Mouse (Mus musculus): ENCODE data around the gene Klhdc8b.

The Klhdc8b gene

GRCm38 (mm10) chr9:108481520-108482210 is 20.3 kb upstream of the Klhdc8b start:
- in situ Hi-C loops (cut with MboI, MseI), result no loop called here

- in situ Hi-C loops (cut with MboI, MseI), result no loop called here
These were observed 19.6 kb upstream of the Klhdc8b start for GRCm38 (mm10) chr9:108480813-108481519.

DNA sequence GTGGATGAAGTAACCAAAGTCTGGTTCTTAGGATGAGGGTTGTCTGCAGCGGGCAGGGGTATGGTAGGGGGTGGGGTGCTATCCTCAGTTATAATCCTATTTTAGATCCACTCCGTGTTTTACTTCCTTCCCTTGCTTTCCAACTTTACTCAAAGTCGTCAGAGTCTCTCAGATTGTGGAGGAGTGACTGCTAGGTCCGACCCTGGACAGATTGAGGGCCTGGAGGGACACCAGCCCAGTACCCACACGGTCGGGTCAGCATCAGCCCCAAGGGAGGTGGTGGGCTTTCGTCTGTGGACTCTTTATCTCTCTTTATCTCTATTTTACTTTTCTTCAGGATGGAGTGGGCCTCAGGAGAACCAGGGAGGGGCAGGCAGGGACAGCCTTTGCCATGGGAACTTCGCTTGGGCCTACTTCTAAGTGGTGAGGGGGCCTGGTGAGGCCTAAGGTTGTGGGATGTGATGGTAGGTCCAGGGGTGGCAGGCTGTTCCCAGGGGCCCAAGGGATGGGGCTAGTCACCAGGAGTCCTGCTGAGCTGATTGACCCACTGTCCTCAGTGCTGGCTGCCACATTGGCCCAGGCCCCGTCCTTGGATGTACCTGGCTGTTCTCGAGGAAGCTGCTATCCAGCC is 18.5 kb upstream of the Klhdc8b start, which contains the start of gene Lamb2:
Lamb2 (plus strand) TSS at position 16 of the 631 bp plus-strand sequence.
- in situ Hi-C loops (cut with MboI, MseI), result no loop called here

DNA sequence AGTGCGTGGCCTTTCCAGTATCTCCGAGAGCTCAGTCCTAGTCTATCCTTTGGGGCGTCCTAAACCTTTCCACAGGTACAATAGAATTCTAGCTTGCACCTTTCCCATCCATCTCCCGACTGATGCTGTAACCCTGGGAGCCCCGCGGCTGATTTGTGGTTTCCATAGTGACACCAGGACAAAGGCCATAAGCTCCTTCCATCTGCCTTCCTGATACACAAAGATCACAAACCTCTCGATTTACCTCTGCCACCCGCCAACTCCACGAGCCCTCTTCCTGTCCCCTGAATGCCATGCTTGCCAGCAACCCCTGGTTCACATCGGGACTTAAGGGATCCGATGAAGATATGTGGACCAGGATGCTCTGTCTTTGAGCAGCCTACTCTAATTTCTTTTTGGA is 17.9 kb upstream of the Klhdc8b start:
- in situ Hi-C loops (cut with MboI, MseI), result no loop called here

DNA sequence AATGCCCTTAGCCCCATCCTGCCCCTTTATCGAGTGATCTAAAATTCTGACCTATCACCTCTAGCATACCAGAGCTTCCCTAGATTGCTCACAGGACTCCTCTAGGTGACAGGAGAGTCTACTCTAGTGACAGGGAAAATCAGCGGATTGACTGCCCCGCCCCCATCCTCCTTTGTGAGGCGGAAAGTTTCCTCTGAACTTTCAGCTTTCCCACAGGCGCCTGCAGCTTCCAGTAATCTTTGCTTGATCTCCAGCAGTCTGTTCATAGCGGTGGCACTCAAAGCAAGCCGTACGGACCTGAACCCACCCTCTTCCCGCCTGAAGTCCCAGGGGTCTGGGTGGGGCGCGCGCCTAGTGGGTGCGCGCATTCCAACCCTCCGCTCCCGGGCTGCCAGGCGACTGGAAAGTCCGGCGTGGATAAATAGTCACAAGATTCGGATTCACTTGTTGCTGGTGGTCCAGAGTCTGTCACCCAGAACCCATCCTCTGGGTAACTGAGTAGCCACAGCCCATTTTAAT is 17.3 kb upstream of the Klhdc8b start:
- in situ Hi-C loops (cut with MboI, MseI), result no loop called here

GRCm38 (mm10) chr9:108474528-108474927 is 13.1 kb upstream of the Klhdc8b start:
- in situ Hi-C loops (cut with MboI, MseI), result no loop called here

- in situ Hi-C loops (cut with MboI, MseI), result no loop called here
These were observed 8.5 kb upstream of the Klhdc8b start for GRCm38 (mm10) chr9:108469845-108470244.

DNA sequence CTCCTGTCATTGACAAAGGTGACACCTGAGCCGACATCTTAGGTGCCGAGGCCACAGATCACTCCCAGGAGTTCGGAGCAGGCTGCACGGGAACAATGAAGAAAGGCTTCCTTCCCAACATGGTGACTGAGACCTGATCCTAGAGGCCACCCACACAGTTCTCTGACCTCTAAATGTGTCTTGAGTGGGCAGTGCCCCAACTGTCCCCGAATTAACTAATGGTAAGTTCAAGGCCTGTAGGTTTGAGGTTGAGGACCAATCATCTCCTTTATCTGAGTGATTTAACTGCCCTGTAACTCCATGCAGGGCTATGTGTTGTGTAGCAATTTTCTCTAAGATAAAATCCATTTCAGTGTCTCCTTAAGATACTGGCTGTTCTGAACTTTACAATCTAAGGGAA is 8.0 kb upstream of the Klhdc8b start:
- in situ Hi-C loops (cut with MboI, MseI), result no loop called here

DNA sequence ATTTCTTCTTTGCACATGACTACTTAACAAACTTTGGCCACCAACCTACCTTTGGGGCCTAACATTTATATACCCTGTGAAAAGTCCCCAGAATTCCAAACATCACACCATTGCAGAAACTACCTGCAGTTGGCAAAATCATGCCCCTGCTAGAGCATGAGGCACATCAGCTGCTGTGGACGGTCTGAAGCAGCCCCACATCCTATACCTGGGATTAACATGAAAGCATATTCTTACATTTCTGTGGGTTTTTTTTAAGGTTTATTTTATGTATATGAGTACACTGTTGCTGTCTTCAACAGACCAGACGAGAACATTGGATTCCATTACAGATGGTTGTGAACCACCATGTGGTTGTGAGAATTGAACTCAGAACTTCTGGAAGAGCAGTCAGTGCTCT is 4.8 kb upstream of the Klhdc8b start:
- in situ Hi-C loops (cut with MboI, MseI), result no loop called here

- in situ Hi-C loops (cut with MboI, MseI), result no loop called here
These were observed 2.3 kb upstream of the Klhdc8b start for GRCm38 (mm10) chr9:108463713-108464112.

- in situ Hi-C loops (cut with MboI, MseI), result no loop called here
These were observed 811 bp upstream of the Klhdc8b start for GRCm38 (mm10) chr9:108462192-108462591.

- in situ Hi-C loops (cut with MboI, MseI), result no loop called here
These were observed 294 bp upstream of the Klhdc8b start for GRCm38 (mm10) chr9:108461675-108462074.

- in situ Hi-C loops (cut with MboI, MseI), result no loop called here
These were observed 832 bp downstream of the Klhdc8b start, which contains the start of gene Ccdc71 for GRCm38 (mm10) chr9:108460319-108461178. Ccdc71 (plus strand) TSS chr9:108460527.

DNA sequence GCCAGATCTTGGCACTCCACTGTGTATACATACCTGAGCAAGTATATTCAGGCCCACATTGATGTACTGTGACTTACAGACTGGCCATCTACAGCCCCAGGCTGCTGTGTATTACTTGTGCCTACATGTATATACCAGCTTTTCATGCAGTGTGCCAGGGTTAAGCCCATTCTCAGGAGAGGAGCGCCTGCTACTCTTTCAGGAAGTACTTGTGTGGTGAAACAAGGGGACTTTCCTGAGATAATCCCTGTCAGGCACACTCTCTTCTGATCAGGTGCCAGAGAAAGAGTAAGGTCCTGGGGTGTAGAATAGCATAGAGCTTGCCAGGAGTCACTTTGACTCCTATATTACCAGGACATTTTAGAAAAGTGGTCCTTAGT is 1.5 kb downstream of the Klhdc8b start:
- in situ Hi-C loops (cut with MboI, MseI), result no loop called here

DNA sequence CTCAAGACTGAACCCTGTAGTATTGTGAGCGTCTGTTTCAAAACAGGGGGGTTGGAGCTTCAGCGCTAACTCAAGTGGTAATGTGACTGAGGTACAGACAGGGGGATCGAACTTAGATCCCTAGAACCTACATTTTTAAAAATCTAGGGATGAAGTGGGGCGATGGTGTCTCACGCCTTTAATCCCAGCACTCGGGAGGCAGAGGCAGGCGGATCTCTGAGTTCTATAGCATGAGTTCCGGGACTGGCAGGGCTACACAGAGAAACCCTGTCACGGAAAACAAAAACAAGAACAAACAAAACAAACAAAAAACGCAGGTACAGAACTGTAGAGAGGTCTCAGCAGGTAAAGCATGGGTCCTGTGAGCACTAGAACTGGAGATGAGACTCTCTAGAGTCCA is 4.4 kb downstream of the Klhdc8b start:
- in situ Hi-C loops (cut with MboI, MseI), result no loop called here

DNA sequence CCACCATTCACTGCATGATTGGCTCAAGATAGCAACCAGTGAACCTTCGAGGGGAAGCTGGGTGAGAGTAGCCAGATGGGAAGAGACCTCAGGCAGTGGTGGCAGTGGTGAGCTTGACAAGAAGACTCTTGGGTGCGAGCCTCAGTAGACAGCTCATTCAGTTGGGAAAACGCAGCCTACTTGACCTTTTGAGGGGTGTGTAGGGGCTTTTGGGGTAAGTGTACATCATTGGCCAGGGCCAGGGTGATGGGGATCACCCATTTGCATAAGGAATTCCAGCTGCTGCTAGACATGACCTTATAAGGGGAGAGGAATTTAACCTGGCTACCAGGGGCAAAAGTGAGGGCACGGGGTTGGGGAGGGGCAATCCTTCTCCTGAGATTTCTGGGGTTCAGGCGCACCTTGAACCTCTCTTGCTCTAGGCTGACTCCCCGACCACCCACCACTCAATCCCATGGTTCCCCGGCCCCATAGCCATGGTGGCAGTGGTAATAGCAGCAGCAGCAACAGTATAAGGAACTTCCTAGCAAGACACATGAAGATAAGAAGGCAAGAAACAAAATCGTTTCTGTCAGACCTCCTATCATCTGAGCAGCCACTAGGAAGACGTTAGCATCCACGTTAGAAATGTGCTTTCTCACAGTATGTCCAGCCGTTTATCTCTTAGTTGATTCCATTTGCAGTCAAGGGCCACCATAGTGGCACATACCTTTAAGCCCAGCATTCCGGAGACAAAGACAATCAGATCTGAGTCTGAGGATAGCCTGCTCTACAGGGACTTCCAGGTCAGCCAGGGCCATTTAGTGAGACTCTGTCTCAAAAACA is 5.4 kb downstream of the Klhdc8b start:
- in situ Hi-C loops (cut with MboI, MseI), result no loop called here

DNA sequence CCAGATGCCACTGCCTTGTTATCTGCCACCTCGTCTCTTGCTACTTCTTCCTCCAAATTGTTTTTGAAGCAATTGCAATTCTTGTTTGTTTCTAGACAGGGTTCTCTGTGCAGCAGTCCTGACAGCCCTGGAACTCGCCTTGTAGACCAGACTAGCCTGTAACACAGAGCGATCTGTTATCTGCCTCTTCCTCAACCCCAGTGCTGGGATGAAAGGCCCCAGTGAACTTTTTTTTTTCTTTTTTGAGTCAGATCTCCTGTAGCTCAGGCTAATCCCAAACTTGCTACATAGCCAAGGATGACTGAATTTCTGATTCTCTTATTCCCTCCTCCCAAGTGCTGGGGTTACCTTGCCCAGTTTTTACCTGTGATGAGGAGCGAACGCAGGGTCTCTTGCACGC is 7.0 kb downstream of the Klhdc8b start:
- in situ Hi-C loops (cut with MboI, MseI), result no loop called here

GRCm38 (mm10) chr9:108453458-108453857 is 7.9 kb downstream of the Klhdc8b start:
- in situ Hi-C loops (cut with MboI, MseI), result no loop called here

DNA sequence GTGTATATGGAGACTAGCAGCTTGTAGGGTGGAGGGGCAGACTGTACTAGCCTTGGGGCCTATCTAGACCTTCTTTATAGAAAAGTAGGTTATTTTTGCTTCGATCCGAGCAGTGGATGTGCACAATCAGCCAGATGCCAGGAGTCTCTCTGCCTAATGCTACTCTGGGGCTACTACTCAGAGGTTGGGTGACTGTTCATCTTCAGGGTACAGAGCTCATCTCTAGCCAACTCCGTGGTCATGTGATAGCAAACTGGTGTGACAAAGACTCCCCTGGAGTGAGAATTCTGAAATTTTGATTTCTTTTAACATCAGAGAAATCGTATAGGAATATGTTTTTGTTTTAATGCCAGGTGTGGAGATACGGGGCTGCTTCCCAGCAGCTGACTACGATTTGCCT is 8.5 kb downstream of the Klhdc8b start:
- in situ Hi-C loops (cut with MboI, MseI), result no loop called here

DNA sequence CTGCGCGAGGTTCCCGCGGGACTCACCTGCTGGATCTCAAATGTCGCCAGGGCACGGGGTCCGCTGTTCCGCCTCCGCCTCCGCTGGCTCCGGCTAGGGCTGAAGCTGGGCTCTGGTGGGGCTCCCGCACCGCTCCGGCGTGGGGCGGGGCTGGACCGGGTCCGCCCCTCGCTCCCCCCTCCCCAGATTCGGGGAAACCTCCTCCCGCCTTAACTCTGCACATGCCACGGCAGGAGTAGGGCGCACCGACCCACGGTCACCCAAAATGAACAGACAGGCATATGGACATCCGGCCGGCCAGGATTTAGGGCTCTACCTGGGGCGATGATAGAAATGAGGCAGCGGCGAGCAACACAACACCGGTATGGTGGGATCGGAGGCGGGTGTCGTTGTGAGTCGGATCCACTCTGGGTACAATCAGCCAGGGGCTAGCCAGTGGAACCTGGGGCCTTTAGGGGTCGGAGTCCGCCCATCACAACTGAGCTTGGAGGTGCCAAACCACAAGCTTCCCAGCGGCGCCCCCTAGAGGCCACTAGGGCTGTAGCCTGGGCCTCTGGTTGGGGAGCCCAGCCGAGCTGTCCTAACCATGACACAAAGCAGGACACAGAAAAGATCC is 9.0 kb downstream of the Klhdc8b start:
- in situ Hi-C loops (cut with MboI, MseI), result no loop called here
